ENCODE assay signal across 20 mouse cellular contexts in genomic region chr10:90303249-90303648, GRCm38 (mm10).
"Had no signal": no experiment of that assay in that cellular context is flagged by ENCODE, and none has a peak within 500 bp of the region (broad histone marks: within the 10 kb centered on the region; RNA-seq: fewer than 3 reads in every experiment).

No protein-coding gene starts in this region.

- H3K4me3 ChIP-seq: lung, embryonic 15.5 days; megakaryocyte, embryonic 14.5 days; midbrain, embryonic 13.5 days; midbrain, embryonic 15.5 days; neural tube, embryonic 12.5 days had no signal

- H3K9ac ChIP-seq: liver, postnatal 0 days; lung, embryonic 15.5 days; midbrain, embryonic 13.5 days; midbrain, embryonic 15.5 days; neural tube, embryonic 12.5 days had no signal

- H3K36me3 ChIP-seq: lung, embryonic 15.5 days; midbrain, embryonic 13.5 days; midbrain, embryonic 15.5 days; neural tube, embryonic 12.5 days had no signal

- H3K27ac ChIP-seq: lung, embryonic 15.5 days; macrophage; midbrain, embryonic 13.5 days; midbrain, embryonic 15.5 days; neural tube, embryonic 12.5 days had no signal

- DNase-seq: liver, postnatal 0 days; lung, adult 2 months; lung, postnatal 14 days; lung, postnatal 36 days; retina, postnatal 1 day; right cerebral cortex, adult 18-20 months; right cerebral cortex, postnatal 25 days; right cerebral cortex, postnatal 4 days; spleen, adult 18-20 months; thymus, adult 2 months; thymus, postnatal 25 days; thymus, postnatal 4 days had no signal

- H3K4me2 ChIP-seq: lung, embryonic 15.5 days; midbrain, embryonic 11.5 days; midbrain, embryonic 13.5 days; midbrain, embryonic 15.5 days; neural tube, embryonic 12.5 days had no signal

- ATAC-seq: liver, postnatal 0 days; lung, postnatal 0 days; midbrain, embryonic 13.5 days; midbrain, embryonic 15.5 days had no signal

- H3K9me3 ChIP-seq: lung, embryonic 15.5 days; megakaryocyte, embryonic 14.5 days; midbrain, embryonic 13.5 days; midbrain, embryonic 15.5 days; neural tube, embryonic 12.5 days had no signal

- H3K4me1 ChIP-seq: lung, embryonic 15.5 days; megakaryocyte, embryonic 14.5 days; neural tube, embryonic 12.5 days had no signal

- H3K27me3 ChIP-seq: lung, embryonic 15.5 days; megakaryocyte, embryonic 14.5 days; midbrain, embryonic 13.5 days; midbrain, embryonic 15.5 days; neural tube, embryonic 12.5 days had no signal
